Mouse (Mus musculus): ENCODE results near the gene Supt7l.

The Supt7l gene

DNA sequence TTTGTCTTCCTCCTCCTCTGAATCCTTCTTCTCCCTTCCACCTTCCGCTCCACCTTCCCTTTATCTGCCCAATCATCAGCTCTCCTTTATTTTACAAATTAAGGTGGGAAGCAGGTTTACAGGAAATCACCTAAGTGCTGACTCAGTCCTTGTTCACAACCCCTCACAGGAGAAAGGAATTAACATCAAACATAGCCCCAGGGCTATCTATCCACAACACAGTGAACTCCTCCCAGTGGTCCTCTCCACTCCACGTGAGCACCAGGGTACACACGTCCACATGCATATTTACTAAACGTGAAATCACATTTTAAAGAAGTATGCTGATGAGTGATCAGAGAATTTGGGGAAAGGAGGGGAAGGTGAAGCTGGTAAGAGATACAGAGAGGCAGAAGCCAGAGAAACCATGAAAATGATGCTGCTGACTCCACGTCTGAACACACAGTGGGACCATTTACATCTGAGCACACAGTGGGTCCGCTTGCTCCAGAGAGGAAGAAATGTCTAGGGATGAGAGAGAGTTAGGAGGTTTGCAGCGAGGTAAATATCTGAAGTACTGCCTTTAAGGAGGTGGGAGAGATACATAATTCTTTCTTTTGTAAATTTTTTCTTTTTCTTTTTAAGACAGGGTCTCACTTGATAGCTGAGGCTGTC, 38.4 kb downstream of the Supt7l start:
- DNase-seq = no peak

DNA sequence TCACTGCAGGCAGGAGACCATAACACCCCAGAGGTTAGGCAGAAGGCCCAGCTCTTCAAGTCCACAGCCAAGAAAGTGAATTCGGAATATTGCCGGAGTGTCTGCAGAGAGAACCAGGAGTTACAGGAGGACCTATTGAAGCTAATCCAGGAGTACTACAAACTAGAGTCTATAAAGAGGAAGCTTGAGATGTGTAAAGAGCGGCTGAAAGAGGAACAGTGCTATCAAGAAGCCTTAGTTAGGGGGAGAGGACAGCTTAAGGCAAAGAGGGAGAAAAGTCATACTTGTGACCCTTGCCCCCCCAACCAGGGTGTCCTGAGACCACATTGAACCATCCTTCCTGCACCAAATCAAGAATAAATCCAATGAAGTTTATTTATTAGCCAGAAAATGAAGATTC, 39.7 kb downstream of the Supt7l start:
- no peak for DNase-seq

DNA sequence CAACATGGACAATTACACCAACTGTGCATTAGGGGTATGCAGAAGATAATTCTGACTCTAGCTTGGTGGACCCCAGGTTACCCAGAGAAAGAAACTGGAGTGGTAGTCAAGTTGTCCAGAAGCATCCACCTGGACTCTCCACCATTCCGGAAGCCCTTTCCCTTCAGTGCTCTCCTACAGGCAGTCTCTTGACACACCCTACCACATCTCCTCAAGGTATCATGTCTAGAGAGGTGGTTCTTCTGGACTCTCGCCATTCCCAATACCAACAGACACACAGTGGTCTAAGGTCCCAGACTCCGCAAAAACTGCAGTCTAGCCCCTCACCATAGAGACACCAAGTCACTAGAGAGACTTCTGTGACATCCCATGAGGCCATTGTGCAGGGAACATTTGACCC, 42.2 kb downstream of the Supt7l start, which contains the start of gene 4930548H24Rik:
TSS of gene 4930548H24Rik (plus strand) at position 301 of the 400 bp plus-strand sequence.
- no peak for DNase-seq

DNA sequence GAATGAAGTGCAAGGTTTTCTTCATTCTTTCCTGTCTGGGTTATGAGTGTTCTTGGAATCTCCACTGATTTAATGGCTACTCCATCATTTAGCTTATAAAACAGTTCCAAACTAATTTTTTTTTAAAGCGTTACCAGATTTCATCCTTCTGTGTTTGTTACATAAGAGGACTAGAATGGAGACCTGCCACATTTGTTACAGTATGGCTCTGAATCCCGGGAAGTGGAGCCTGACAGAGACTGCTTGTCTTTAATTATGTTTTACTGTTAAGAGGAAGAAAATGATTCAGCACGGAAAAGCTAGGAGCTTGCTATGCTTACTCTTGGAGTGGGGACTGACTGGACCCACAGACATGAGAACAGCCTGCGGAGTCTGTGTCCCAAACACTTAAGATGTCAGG, 47.1 kb downstream of the Supt7l start:
- DNase-seq = no peak

DNA sequence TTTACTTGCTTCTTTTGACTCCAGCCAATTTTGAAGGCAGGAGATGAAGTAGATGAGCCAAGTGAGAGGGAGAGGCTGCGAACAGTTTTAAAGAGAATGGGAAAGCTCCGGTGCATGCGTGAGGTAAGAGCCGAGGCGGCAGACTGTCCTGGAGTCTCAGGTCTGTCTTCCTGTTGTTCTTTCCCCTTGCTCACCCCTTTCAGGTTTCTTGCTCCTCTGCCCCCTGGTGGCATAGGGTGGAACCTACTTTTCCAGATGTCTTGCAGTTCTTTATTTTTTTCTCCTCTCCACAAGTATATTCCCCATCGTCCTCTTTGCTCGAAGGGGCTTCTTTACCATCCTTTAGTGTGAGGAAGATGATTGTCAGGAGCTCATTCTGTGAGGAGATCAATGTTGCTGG, 57.3 kb downstream of the Supt7l start:
- DNase-seq = peak in 1 of 2 experiments; percentile 68

DNA sequence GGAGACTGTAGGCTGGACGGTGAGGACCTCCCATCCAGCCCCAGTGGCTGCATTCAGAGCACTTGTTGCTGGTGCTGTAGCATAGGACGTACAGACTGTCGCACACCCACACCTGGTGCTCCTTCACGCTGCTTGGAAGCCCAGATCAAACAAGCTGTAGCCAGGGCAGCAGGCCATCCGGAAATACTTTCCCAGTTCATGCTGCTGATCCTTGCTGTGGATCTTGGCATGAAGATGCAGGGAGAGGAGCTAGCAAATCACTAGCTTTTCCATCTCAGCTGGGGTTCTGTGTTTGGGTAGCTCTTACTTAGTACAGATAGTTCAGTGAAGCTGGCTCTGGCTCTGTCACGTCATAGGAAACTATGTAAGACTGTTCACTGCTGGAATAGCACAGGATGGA, 57.9 kb downstream of the Supt7l start:
- DNase-seq = no peak

DNA sequence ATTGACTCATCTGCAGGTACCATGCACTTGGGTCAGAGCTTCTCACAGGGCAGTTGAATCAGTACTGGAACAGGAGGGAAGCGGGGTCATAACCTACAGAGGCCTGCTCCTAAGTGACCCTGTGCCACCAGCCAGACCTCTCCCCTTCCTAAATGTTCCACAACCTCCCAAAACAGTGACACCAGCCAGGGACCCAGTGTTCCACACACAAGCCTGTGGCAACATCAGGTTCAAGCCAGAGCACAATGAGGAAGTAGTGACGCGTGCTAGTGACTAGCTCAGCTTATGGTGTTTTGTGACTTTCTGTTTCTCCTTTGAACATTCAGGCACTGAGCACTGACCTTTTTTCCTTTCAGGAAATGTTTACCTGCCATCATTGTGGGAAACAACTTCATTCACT, 59.8 kb downstream of the Supt7l start:
- no peak for DNase-seq
